Mouse (Mus musculus): ENCODE results near the gene Ccdc12. TPM values are rescaled to one million over a fixed set of nuclear protein-coding genes. Genes with fewer than 3 reads are reported as not detected.

Ccdc12 gene
- polyA plus RNA-seq, 1 experiment from 2014 or later = 113 TPM

GRCm38 (mm10) chr9:110667219-110667836 is 11.0 kb downstream of the Ccdc12 start:
- Histone ChIP-seq H3K4me3 (replicated peaks; ENCODE audit: low read length) (no peak overlapping the region), H3K27ac (ENCODE audit: low read length) (no peak overlapping the region), H3K27me3 (replicated peaks; ENCODE audit: control insufficient read depth, insufficient read depth, low read length) (no peaks in the 10 kb centered on the region), H3K4me1 (replicated peaks; ENCODE audit: control insufficient read depth, insufficient read depth, low read length) (peaks cover 5% of the 10 kb centered on the region), H3K36me3 (ENCODE audit: control insufficient read depth, insufficient read depth) (no peaks in the 10 kb centered on the region), H3K9me3 (ENCODE audit: control insufficient read depth, low read length) (no peaks in the 10 kb centered on the region), H3K4me2 (ENCODE audit: low read length) (no peak overlapping the region), H3K9ac (replicated peaks; ENCODE audit: low read depth, low read length) (no peak overlapping the region)
- WGBS = 74% methylated on average over 4 of the region's 4 CpGs
- no peak for ATAC-seq

DNA sequence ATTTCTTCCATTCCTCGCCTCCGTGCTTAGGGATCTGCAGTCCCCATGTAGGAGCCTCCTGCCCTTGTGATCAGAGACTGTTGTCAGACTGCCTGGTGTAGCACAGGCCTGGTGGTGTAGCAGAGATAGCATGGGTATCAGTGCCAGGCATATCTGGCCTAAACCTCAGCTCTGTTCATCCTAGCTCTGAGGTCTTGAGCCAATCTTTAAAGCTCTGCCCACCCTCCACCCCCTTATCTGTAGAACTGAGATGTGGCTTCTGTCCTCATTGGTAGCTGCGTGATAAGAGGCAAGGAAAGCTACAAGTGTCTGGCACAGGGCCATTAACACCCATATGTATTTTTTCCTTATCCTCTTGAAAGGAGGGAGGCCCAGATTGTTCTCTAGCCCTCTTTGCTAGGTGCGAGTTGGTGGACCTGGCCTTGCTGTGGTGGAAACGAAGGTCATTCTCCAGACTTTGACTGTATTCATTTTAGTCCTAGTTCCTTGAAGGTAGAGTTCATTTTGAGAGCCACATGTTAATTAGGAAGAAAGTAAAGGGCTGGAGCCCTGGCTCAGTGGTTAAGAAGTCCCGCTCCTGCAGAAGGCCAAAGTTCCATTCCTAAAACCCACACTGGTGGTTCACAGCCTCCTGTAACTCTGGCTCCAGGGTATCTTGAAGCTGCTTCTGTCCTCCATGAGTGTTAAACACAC is 12.4 kb downstream of the Ccdc12 start:
- 88% methylated on average over 6 of the region's 6 CpGs for WGBS
- Histone ChIP-seq H3K36me3 (ENCODE audit: control insufficient read depth, insufficient read depth) (no peaks in the 10 kb centered on the region), H3K27ac (ENCODE audit: low read length) (no peak overlapping the region), H3K4me2 (ENCODE audit: low read length) (no peak overlapping the region), H3K4me3 (replicated peaks; ENCODE audit: low read length) (no peak overlapping the region), H3K27me3 (replicated peaks; ENCODE audit: control insufficient read depth, insufficient read depth, low read length) (no peaks in the 10 kb centered on the region), H3K9ac (replicated peaks; ENCODE audit: low read depth, low read length) (no peak overlapping the region), H3K9me3 (ENCODE audit: control insufficient read depth, low read length) (no peaks in the 10 kb centered on the region), H3K4me1 (replicated peaks; ENCODE audit: control insufficient read depth, insufficient read depth, low read length) (peaks cover 13% of the 10 kb centered on the region)
- no peak for ATAC-seq

- no peak overlapping the region for H3K4me2 ChIP-seq (ENCODE audit: low read length)
- no peaks in the 10 kb centered on the region for H3K36me3 ChIP-seq (ENCODE audit: control insufficient read depth, insufficient read depth)
- H3K9ac ChIP-seq (replicated peaks; ENCODE audit: low read depth, low read length) = no peak overlapping the region
- no peaks in the 10 kb centered on the region for H3K27me3 ChIP-seq (replicated peaks; ENCODE audit: control insufficient read depth, insufficient read depth, low read length)
- no peak for ATAC-seq
- H3K27ac ChIP-seq (ENCODE audit: low read length) = no peak overlapping the region
- H3K9me3 ChIP-seq (ENCODE audit: control insufficient read depth, low read length) = no peaks in the 10 kb centered on the region
- 93% methylated on average over 5 of the region's 5 CpGs for WGBS
- H3K4me3 ChIP-seq (replicated peaks; ENCODE audit: low read length) = no peak overlapping the region
- peaks cover 13% of the 10 kb centered on the region for H3K4me1 ChIP-seq (replicated peaks; ENCODE audit: control insufficient read depth, insufficient read depth, low read length)
These were observed 13.5 kb downstream of the Ccdc12 start for GRCm38 (mm10) chr9:110669785-110670184.

- Histone ChIP-seq H3K27me3 (replicated peaks; ENCODE audit: control insufficient read depth, insufficient read depth, low read length) (no peaks in the 10 kb centered on the region), H3K9me3 (ENCODE audit: control insufficient read depth, low read length) (no peaks in the 10 kb centered on the region), H3K4me2 (ENCODE audit: low read length) (no peak overlapping the region), H3K4me3 (replicated peaks; ENCODE audit: low read length) (no peak overlapping the region), H3K9ac (replicated peaks; ENCODE audit: low read depth, low read length) (no peak overlapping the region), H3K4me1 (replicated peaks; ENCODE audit: control insufficient read depth, insufficient read depth, low read length) (peaks cover 8% of the 10 kb centered on the region), H3K36me3 (ENCODE audit: control insufficient read depth, insufficient read depth) (no peaks in the 10 kb centered on the region), H3K27ac (ENCODE audit: low read length) (no peak overlapping the region)
- no peak; the same call in 1 of the 2 replicates for ATAC-seq
- 58% methylated on average over 7 of the region's 7 CpGs for WGBS
These were observed 16.3 kb downstream of the Ccdc12 start for GRCm38 (mm10) chr9:110672462-110673106.

- no peak overlapping the region for H3K9ac ChIP-seq (replicated peaks; ENCODE audit: low read depth, low read length)
- 46% methylated on average over 10 of the region's 10 CpGs for WGBS
- H3K27ac ChIP-seq (ENCODE audit: low read length) = no peak overlapping the region
- H3K4me2 ChIP-seq (ENCODE audit: low read length) = no peak overlapping the region
- no peaks in the 10 kb centered on the region for H3K27me3 ChIP-seq (replicated peaks; ENCODE audit: control insufficient read depth, insufficient read depth, low read length)
- H3K36me3 ChIP-seq (ENCODE audit: control insufficient read depth, insufficient read depth) = no peaks in the 10 kb centered on the region
- peaks cover 8% of the 10 kb centered on the region for H3K4me1 ChIP-seq (replicated peaks; ENCODE audit: control insufficient read depth, insufficient read depth, low read length)
- no peak overlapping the region for H3K4me3 ChIP-seq (replicated peaks; ENCODE audit: low read length)
- no peak for ATAC-seq
- no peaks in the 10 kb centered on the region for H3K9me3 ChIP-seq (ENCODE audit: control insufficient read depth, low read length)
These were observed 16.9 kb downstream of the Ccdc12 start for GRCm38 (mm10) chr9:110673107-110673752.

DNA sequence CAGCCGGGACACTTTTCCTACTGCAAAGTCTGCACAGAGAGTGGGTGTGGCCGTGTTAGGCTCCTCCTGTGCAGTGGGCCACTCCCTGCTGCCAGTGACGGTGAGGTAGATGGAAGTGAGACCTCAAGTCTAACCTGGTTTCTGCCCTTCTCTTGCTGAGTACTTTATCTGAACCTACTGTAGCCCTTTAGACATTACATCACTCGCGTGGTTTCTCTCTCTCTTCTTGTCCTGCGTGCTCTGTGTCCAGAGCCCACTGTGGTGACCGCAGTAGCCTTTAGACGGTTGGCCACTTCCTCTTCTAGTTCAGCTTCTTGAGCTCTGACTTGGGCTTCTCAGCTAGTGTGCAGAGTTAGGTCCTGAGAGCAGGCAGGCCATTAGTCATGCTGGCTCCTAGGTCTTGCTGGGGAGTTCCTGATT is 20.2 kb downstream of the Ccdc12 start:
- Histone ChIP-seq H3K4me3 (replicated peaks; ENCODE audit: low read length) (no peak overlapping the region), H3K27me3 (replicated peaks; ENCODE audit: control insufficient read depth, insufficient read depth, low read length) (no peaks in the 10 kb centered on the region), H3K9ac (replicated peaks; ENCODE audit: low read depth, low read length) (no peak overlapping the region), H3K27ac (ENCODE audit: low read length) (no peak overlapping the region), H3K4me1 (replicated peaks; ENCODE audit: control insufficient read depth, insufficient read depth, low read length) (peaks cover 8% of the 10 kb centered on the region), H3K9me3 (ENCODE audit: control insufficient read depth, low read length) (no peaks in the 10 kb centered on the region), H3K36me3 (ENCODE audit: control insufficient read depth, insufficient read depth) (no peaks in the 10 kb centered on the region), H3K4me2 (ENCODE audit: low read length) (no peak overlapping the region)
- 90% methylated on average over 8 of the region's 8 CpGs for WGBS
- ATAC-seq = no peak

DNA sequence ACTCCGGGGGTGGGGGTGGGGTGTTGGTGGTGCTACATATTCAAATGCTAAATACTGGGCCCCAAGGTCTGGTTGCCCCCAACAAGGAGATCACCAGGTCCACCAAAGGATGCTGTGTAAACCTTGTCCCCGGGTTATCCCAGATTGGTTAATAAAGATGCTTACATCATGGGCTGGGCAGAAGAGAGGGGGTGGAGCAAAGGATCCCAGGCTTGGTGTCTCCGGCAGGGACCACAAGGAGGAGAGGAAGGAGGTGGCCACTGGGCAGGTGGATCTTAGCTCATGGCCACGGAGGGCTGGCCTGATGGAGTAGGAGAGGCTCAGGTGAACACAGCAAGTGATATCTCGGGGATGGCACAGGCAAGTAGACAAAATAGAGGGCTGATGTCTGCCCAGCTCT is 22.6 kb downstream of the Ccdc12 start:
- Histone ChIP-seq H3K36me3 (ENCODE audit: control insufficient read depth, insufficient read depth) (no peaks in the 10 kb centered on the region), H3K4me3 (replicated peaks; ENCODE audit: low read length) (no peak overlapping the region), H3K9ac (replicated peaks; ENCODE audit: low read depth, low read length) (no peak overlapping the region), H3K27ac (ENCODE audit: low read length) (no peak overlapping the region), H3K4me2 (ENCODE audit: low read length) (no peak overlapping the region), H3K9me3 (ENCODE audit: control insufficient read depth, low read length) (no peaks in the 10 kb centered on the region), H3K4me1 (replicated peaks; ENCODE audit: control insufficient read depth, insufficient read depth, low read length) (peaks cover 16% of the 10 kb centered on the region), H3K27me3 (replicated peaks; ENCODE audit: control insufficient read depth, insufficient read depth, low read length) (no peaks in the 10 kb centered on the region)
- 68% methylated on average over 5 of the region's 5 CpGs for WGBS
- no peak for ATAC-seq

DNA sequence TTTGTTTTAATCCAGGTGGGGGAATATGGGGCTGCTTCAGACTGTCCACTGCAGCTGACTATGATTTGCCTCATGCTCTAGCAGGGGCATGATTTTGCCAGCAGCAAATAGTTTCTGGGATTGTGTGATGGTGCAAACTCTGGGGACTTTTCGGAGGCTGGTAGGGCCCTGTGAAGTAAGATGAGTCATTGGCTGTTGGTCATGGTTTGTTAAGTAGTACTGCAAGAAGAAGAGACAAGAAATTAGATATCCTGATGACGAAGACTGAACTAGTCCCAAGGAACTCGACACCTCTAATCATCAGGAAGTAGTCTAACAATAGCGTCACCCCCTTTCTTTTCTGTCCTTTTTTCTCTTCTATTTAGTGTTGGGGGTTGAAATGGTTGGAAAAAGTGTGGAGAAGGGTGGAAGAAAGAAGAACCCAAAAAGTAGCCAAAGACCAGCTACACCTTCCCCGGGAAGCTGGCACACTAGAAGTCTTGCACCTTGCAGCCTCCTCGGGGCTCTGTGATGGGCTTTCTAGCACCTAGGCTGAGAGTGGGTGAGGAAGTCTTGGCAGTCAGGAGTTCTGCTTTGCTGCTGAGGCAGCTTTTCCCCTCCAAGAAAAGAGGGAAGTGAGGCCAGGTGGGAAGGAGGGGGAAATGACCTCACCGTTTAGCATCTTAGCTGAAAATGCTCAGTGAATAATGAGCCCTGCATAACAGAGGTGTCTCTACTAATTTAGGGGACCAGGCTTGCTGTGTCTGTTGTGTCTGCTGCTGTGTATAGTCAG is 24.6 kb downstream of the Ccdc12 start:
- WGBS = 73% methylated on average over 7 of the region's 7 CpGs
- Histone ChIP-seq H3K27ac (ENCODE audit: low read length) (no peak overlapping the region), H3K36me3 (ENCODE audit: control insufficient read depth, insufficient read depth) (no peaks in the 10 kb centered on the region), H3K27me3 (replicated peaks; ENCODE audit: control insufficient read depth, insufficient read depth, low read length) (no peaks in the 10 kb centered on the region), H3K9me3 (ENCODE audit: control insufficient read depth, low read length) (no peaks in the 10 kb centered on the region), H3K4me1 (replicated peaks; ENCODE audit: control insufficient read depth, insufficient read depth, low read length) (peaks cover 23% of the 10 kb centered on the region), H3K4me2 (ENCODE audit: low read length) (no peak overlapping the region), H3K9ac (replicated peaks; ENCODE audit: low read depth, low read length) (no peak overlapping the region), H3K4me3 (replicated peaks; ENCODE audit: low read length) (no peak overlapping the region)
- ATAC-seq = no peak

- H3K36me3 ChIP-seq (ENCODE audit: control insufficient read depth, insufficient read depth) = no peaks in the 10 kb centered on the region
- peak overlapping the region; percentile 49; the same call in 1 of the 2 replicates for H3K27ac ChIP-seq (ENCODE audit: low read length)
- H3K9ac ChIP-seq (replicated peaks; ENCODE audit: low read depth, low read length) = no peak overlapping the region
- ATAC-seq = peak; percentile 83
- H3K4me2 ChIP-seq (ENCODE audit: low read length) = no peak overlapping the region
- WGBS = 31% methylated on average over 9 of the region's 9 CpGs
- no peak overlapping the region for H3K4me3 ChIP-seq (replicated peaks; ENCODE audit: low read length)
- no peaks in the 10 kb centered on the region for H3K9me3 ChIP-seq (ENCODE audit: control insufficient read depth, low read length)
- no peaks in the 10 kb centered on the region for H3K27me3 ChIP-seq (replicated peaks; ENCODE audit: control insufficient read depth, insufficient read depth, low read length)
- peaks cover 23% of the 10 kb centered on the region for H3K4me1 ChIP-seq (replicated peaks; ENCODE audit: control insufficient read depth, insufficient read depth, low read length)
These were observed 25.5 kb downstream of the Ccdc12 start for GRCm38 (mm10) chr9:110681817-110682216.
